9 mouse cellular contexts compared by ENCODE assay signal in the genomic region with DNA sequence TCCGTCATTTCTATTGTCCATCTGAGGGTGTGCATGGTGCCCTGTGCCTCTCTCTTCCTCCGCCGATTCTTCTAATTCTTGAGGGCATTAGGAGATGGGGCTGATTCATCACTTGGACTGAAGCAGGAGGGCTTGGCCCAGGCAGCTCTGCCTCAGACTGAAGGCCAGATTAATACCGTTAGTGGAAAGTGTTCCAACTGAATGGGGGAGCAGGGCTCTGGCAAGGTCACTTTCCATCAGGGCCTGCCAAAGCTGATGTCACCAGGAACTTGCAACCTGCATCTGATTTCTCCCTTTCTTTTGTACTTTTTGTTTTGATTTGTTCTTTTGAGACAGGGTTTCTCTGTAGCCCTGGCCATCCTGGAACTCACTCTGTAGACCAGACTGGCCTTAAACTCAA.
DNase-seq lines count a peak whose midpoint lies in the region; ATAC-seq lines count a peak whose summit lies in the region.
"Had no signal": no experiment of that assay in that cellular context is flagged by ENCODE, and none has a peak within 500 bp of the region (broad histone marks: within the 10 kb centered on the region; RNA-seq: fewer than 3 reads in every experiment).

No protein-coding gene starts in this region.

- no peak overlapping the region for H3K9ac ChIP-seq in embryonic facial prominence, embryonic 15.5 days
- H3K9ac ChIP-seq: kidney, embryonic 15.5 days had no signal

- peak overlapping the region; percentile 55; the same call in 1 of the 2 replicates for H3K27ac ChIP-seq in embryonic facial prominence, embryonic 15.5 days (replicated peaks)
- H3K27ac ChIP-seq: kidney, embryonic 15.5 days had no signal

- intact Hi-C loops in heart, postnatal 14 days (cut with DNase I), result no loop called here

- no peaks in the 10 kb centered on the region for H3K27me3 ChIP-seq in embryonic facial prominence, embryonic 15.5 days
- H3K27me3 ChIP-seq: kidney, embryonic 15.5 days had no signal

- H3K4me3 ChIP-seq in embryonic facial prominence, embryonic 15.5 days (replicated peaks), result no peak overlapping the region
- H3K4me3 ChIP-seq: kidney, embryonic 15.5 days had no signal

- no peak for ATAC-seq in embryonic facial prominence, embryonic 15.5 days (ENCODE audit: insufficient number of reproducible peaks, low FRiP score, low TSS enrichment, low read depth)

- H3K9me3 ChIP-seq in embryonic facial prominence, embryonic 15.5 days (replicated peaks), result no peaks in the 10 kb centered on the region
- H3K9me3 ChIP-seq: kidney, embryonic 15.5 days had no signal

- no peaks in the 10 kb centered on the region for H3K36me3 ChIP-seq in embryonic facial prominence, embryonic 15.5 days
- H3K36me3 ChIP-seq: kidney, embryonic 15.5 days had no signal

- 65% methylated on average over 4 of the region's 4 CpGs for WGBS in embryonic facial prominence, embryonic 15.5 days

- no peak overlapping the region for H3K4me2 ChIP-seq in embryonic facial prominence, embryonic 15.5 days (replicated peaks)
- H3K4me2 ChIP-seq: kidney, embryonic 15.5 days had no signal

- peak; percentile 75 for DNase-seq in ovary, adult 18-20 months (ENCODE audit: low spot score)
- no peak for DNase-seq in ovary, postnatal 10 days (ENCODE audit: low spot score)
- peak; percentile 74 to 80 for DNase-seq in heart, postnatal 14 days
- peak; percentile 38 to 64 for DNase-seq in urinary bladder, postnatal 4 days (ENCODE audit: low spot score in 2 of 2)
- DNase-seq in layer of hippocampus, adult 8-10 months (ENCODE audit: low spot score in 2 of 2), result no peak
- no peak for DNase-seq in frontal cortex, postnatal 25 days (ENCODE audit: low spot score in 2 of 2)
- no peak for DNase-seq in kidney, adult 8-10 months

- no peaks in the 10 kb centered on the region for H3K4me1 ChIP-seq in embryonic facial prominence, embryonic 15.5 days
- H3K4me1 ChIP-seq: kidney, embryonic 15.5 days had no signal

Comparison
In these comparisons a context has a peak if more than half of its experiments do, and no peak if none do; other contexts are left out.
1. DNase-seq: peak in ovary, adult 18-20 months (single experiment), heart, postnatal 14 days (2 of 2) and urinary bladder, postnatal 4 days (2 of 2); none in ovary, postnatal 10 days (single experiment), layer of hippocampus, adult 8-10 months (0 of 2), frontal cortex, postnatal 25 days (0 of 2) and kidney, adult 8-10 months (0 of 2).